Mouse (Mus musculus): ENCODE data around the gene Ubac2.

Ubac2 gene

DNA sequence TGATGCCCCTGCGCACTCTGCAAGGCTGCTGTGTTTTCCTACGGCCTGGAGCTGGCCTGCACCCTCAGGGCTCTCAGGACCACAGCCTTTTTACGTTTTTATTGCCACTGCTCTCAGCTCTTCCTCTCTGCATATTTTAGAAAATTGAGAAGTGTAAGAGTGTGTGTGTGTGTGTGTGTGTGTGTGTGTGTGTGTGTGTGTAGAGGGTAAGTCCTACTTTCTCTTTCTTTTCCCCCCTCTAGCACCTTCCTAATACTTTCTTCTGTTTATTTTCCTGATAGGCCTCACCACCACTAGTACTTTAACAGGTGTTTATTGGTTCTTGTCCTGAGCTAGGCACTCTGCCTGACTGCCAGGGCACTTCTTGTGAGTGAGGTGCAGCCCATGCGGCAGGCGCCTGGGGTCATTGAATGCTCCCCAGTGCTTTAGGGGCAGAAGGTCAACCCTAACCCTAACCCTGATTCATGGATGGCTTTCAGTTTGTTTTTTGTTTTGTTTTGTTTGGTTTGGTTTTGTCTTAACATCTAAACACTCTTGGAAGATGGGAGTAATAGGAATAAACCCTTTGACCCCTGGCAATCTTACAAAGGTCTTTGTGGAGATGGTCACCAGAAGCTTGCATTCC, 16.2 kb downstream of the Ubac2 start:
- no peak for DNase-seq (ENCODE audit: low spot score in 2 of 2)

DNA sequence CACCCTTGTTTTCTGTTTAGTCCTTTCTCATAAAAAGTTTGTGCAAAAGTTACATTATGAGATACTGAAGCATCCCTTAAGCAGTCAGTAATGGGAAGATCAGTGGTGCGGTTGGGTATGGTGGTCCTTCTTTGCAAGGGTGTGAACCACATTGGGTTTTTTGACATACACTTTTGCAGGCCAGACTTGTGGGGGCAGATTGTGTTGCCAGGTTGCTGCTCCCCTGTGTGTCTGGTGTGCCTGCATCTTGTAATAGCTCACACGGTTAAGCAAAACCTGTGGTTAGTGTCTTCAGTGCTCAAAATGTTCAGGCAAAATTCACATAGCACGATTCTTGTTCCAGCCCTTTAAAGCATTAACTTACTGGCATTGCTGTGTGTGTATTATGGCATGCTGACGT, 16.9 kb downstream of the Ubac2 start:
- no peak for DNase-seq (ENCODE audit: low spot score in 2 of 2)

DNA sequence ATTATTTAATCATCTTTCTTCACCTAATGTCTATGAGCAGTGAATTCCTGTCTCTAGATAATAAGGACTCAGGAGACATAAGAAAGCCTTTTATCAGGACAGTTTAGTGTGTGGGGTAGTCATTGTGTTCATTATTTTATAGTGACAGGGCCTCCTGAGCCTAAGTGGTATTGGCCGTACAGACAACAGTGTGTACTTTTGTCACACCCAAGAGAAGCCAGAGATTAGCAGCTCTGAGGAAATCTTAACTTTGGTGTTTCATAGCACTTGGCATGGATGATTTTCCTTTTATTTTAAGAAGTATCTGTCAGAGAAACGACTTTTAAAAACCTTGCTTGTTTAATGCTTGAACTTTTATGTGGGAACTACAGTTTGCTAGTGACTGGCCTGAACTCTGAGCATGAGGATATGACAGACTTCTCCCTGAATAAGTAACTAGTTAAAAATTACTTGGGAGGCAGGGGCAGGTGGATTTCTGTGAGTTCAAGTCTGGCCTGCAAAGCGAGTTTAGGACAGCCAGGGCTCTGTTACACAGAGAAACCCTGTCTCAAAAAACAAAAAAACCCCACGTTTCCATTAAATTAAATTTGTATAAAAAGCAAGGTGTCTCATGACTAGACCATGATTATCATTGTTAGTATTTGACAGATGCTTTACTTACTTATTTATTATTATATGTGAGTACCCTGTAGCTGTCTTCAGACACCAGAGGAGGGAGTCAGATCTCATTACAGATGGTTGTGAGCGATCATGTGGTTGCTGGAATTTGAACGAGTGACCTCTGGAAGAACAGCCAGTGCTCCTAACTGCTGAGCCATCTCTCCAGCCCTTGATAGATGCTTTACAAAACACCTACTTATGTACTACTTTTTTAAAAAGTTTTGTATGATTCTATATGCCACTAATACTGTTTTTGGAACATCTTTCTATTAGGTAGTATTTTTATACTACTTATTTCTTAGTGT, 18.0 kb downstream of the Ubac2 start:
- no peak for DNase-seq (ENCODE audit: low spot score in 2 of 2)

DNA sequence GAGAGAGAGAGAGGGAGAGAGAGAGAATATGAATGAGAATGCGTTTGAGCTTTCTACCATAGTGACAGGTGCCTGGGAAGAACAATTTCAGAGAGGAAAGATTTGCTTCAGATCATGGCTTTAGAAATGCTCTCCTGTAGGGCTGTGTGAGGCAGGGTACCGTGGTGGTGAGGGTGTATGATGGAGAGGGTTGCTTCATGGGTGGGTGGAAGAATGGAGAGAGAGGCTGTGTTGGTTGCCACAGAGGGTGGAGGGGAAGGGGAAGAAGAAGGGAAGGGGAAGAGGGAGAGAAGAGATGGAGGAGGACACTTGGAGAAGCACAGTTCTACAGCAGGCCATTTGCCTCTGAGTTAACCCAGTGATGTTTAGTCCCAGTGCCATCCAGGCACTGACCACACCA, 19.4 kb downstream of the Ubac2 start:
- no peak for DNase-seq (ENCODE audit: low spot score in 2 of 2)

DNA sequence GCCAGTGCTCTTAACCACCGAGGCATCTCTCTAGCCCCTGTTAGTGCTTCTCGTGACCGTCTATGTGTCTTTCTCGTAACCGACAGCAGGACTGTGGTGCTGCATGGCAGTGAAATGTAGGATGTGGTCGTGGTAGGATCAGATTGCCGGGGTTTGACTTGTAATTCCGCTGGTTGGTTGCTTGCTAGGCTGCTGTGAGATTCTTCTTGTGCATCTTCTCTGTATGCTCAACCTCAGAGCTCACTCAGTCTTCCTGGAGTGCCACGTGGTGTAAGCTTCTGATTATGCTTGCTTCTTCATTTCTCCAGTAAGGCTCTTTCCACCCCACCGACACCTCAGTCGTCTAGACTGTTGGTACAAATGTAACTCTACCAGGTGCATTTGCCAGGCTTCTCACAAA, 20.1 kb downstream of the Ubac2 start:
- DNase-seq (ENCODE audit: low spot score in 2 of 2) = no peak

DNA sequence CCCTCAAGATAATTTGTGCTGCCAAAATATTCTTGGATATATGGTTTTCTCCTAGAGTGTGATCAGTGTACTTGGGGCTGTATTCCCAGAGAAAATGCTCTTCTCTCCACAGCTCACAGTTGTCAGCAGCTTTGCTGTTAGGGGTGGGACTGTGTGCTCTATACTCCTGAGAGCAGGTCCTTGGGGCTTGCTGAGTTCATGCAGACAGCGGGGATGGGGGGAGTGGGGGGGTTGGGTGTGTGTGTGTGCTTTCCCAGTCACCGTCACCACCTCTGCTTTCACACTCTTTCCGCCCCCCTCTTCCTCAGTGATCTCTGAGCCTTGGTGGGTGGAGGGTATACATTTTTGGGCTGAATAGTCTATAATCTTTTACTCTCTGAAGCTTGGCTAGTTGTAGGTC, 20.7 kb downstream of the Ubac2 start:
- no peak for DNase-seq (ENCODE audit: low spot score in 2 of 2)

DNA sequence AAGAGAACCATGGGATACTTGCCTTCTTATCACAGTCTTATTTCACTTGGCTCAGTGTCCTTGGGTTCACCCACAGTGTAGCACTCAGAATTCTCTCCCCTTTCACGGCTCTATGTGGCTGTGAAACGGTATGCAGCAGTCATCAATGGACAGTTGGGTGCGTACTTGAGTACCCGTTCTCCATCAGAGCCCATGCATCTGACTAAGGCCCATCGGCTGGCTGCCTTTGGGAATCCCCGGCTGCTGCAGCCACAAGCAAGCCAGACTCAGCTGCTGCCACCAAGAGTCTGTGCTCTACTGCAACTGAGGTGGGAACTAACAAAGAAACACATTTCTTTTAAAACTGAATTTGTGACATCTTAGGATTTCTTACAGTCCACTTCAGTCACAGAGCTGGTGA, 23.1 kb downstream of the Ubac2 start:
- DNase-seq (ENCODE audit: low spot score in 2 of 2) = no peak

DNA sequence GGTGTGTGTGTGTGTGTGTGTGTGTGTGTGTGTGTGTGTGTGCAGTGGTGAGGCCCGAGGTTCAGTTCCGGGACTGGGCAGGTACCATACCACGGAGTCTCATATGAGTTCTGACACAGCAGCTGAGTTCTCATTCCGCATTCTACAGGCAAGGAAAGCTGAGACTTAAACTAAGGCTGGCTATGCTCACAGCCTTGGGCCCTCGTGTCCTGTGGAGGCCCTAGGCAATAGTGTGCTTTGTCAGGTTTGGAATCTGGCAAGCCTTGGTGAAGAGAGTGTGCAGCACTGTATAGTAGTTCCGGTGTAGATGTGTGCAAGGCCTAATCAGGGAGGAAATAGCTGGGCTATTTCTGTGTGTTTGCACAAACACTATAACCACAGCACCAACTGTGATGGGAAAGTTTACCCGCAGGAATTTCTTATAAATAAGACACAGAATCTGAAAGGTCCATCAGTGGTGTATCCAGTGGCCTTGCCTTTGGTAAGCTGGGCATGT, 25.0 kb downstream of the Ubac2 start:
- no peak for DNase-seq (ENCODE audit: low spot score in 2 of 2)

DNA sequence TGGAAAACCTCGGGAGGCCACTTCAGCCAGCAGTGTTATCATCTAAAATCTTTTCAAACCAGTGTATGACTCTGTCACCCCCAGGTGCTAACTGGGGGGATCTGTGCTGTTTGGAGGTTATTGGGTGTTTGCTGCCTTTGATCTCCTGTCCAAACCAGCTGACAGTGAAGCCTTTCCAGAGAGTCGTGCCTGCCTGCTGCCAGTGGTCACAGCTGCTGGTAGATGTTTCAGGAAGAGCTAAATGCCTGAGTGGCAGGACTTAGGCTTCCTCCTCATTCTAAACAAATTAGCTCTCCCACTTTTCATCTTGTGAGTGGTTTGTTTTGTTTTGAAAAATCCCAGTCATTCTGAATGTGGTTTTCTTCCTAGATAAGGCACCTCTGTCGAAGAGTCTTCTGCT, 26.3 kb downstream of the Ubac2 start:
- DNase-seq (ENCODE audit: low spot score in 2 of 2) = no peak

DNA sequence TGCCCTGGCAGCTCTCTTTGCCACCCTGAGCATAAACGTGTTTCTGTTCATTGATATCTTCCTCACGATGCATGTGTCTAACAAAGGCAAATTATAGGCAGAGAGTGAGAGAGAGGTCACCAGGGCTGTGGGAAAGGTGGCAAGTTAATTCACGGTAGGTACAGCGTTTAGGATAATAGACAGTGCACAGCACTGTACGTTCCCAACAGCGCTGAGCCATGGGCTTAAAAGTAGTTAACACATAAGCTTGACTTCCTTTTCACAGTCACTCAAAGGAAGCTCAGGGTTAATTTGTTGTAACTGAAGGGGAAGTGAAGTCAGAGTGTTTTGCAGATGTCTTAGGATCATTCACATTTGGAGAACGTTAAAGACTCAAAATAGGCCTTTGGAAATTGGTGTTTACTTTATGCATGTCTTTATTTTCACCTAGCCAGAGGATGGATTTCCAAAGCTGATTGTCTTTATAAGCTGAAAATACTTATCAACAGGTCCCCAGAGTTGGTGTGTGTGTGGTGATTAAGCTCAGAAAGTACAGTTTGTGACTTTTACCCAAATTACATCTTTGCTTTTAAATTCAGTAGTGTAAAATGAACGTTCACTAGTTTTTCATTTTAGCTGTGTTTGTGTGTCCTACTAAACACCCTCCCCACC, 28.0 kb downstream of the Ubac2 start:
- DNase-seq (ENCODE audit: low spot score in 2 of 2) = no peak

DNA sequence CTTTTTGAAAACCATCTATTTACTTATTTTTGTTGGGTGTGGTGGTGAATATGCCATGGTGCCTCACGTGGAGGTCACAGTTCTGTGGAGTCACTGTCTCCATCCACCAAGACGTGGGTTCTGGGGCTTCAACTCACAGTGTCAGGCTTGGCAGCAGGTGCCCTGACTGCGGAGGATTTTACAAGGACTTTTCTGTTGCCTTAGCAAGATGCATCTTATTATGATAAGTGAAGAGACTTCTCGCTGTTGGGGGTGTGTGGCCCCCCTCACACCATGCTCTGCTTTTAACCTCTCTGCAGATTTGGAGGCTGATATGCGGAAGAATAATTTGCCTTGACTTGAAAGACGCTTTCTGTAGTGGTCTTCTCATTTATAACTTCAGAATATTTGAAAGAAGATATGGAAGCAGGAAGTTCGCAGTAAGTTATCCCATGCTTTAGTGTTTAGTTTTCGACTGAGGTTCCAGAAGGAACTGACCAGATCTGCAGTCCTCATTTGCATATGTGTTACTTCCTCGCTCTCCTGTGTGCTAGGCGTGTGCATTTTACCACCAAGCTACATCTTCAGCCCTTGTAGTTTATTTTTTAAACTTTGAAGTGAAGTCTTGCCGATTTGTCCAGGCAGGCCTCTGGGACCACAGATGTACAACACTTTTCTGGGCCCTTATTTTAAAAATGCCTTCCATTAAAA, 28.7 kb downstream of the Ubac2 start:
- DNase-seq (ENCODE audit: low spot score in 2 of 2) = no peak

DNA sequence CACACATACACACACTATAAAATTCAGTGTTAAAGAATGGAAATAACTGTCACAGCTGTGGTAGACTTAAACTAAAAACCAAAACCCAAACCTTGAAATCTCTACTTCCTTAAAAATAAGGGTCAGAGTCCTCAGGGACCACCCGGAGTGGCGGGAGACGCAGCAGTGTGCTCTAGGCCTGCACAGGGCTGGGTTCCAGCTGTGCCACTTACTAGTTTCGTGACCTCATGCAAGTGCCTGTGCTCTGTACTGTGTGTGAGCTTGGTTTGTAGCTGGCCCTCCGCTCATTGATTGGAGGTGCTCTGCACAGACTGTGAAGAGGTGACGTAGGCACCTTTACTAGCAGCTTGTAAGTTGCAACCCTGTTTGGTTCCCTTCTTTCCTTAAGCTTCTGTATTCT, 31.4 kb downstream of the Ubac2 start:
- DNase-seq (ENCODE audit: low spot score in 2 of 2) = no peak

DNA sequence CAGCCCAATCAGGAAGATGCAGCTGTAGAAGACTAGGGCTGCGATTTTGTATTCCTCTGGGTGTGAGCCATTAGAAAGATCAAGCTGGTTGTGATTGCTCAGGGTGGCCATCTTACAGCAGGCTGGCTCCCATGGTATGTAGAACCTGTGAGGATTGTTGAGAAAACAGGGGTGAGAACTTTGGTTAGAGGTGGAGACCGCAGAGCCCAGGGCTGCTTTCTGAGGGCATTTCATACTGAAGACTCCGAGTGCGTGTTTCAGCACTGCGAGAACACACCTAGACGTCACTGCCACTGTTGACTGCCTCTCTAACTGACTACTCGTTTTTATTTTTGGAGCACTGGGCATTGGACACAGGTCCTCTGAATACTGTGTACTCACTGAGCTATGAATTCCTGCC, 34.1 kb downstream of the Ubac2 start:
- DNase-seq (ENCODE audit: low spot score in 2 of 2) = no peak

DNA sequence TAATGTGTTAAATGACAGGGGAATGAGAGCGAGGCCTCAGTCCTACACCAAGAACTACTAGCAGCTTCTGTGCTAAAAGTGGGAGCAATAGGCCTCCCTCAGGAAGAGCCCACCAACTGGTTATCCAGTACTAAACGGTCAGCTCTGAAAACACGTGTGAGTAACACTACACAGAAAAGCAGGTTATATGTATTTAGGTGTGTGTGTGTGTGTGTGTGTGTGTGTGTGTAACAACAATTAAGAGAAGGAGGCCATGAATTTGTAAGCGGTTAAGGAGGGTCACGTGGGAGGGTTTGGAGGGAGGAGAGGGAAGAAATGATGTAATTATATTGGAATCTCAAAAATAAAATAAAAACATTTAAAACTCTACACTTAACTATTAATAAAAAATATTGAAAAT, 36.7 kb downstream of the Ubac2 start:
- DNase-seq (ENCODE audit: low spot score in 2 of 2) = no peak

DNA sequence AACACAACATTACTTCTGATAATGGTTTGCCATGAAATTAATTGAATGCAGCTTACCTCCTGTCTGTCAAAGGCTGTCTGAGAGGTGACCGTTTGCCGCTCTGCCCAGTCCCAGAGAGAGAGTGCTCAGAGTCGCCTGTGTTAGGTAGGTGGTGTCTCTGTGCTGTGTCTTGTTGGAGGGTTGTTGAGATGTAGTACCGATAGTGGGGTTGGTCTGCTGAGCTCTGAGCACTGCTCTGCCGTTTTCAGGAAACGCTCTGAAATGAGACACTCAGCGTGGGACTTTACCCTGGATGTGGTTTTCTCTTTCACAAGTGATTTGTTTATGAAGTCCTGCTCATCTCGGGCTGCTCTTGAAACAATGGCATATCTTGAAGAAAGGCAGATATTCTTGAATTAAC, 37.2 kb downstream of the Ubac2 start, which contains the start of gene Gpr18:
Gene Gpr18 (minus strand): TSS at position 161 of the 400 bp plus-strand sequence.
- DNase-seq (ENCODE audit: low spot score in 2 of 2) = peak in 1 of 2 experiments; percentile 64

DNA sequence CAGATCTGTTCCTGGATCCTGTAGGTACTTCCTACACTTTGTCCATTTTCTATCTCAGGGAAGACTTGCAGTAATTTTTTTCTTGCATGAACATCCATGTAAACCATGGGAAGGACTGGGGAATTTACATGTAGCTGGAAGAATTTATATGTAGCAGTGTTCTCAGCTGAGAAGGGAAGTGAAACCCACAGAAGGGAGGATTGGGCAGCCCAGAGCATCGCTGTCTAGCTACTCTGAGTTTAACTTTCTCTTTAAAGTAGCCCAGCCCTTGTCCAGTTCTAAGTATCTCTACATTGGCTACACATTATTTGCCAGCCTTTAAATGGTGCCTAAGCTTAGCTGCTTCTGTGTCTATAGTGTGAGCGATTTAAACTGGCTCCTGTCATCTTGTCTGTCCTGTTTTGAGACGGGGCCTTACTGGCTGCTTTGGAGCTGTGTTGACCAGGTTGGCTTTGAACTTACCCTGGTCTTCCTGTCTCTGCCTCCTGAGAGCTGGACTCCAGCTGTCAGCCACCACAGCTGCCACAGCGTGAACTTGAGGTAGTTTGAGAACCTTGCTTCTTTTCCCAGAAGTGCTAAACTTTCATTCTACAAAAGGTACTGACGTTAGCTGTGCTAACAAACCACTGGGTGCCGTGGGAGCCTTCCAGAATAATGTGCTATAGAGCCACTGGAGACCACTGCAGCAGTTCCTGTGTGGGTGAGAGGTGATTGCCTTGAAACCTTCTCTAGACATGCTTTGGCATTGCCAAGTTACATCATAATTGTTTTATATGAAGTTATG, 38.1 kb downstream of the Ubac2 start:
- DNase-seq (ENCODE audit: low spot score in 2 of 2) = no peak

DNA sequence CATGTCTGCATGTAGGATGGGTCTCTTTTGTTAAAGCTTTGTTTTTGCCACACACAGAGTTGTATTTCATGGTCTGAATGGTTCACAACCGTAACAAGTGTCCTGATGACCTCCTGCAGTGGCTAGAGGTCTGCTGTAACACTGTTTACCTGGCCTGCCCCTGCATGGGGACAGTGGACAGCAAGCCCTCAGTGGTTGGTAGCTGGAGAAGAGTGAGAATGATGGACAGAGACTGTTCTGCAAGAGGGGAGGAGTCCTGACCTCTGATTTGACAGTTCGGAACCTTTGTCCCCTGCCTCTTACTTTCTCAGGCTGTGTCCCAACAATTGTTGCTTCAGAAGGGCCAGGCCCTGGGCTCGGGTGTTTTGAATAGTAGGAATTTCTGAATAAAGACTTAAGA, 39.8 kb downstream of the Ubac2 start:
- DNase-seq (ENCODE audit: low spot score in 2 of 2) = peak in 1 of 2 experiments; percentile 7

DNA sequence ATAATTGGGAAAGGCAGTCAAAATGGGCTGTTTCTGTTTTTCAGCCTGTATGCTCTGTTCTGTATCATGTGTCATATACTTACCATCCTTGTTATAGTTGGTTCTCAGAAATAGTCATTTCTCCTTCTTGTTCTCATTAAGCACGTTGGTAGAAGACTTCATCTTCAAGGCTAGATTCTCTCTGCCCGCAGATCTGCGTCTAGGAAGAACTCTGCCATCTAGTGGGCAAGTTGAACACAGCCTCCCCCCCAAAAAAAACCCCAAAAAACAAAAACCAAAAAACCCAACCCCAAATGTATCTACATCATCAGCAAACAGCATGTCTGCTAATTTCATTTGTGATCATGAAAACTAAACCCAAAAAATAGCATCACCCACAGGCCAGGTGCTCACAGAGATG, 41.3 kb downstream of the Ubac2 start:
- peak in 1 of 2 experiments; percentile 31 for DNase-seq (ENCODE audit: low spot score in 2 of 2)

DNA sequence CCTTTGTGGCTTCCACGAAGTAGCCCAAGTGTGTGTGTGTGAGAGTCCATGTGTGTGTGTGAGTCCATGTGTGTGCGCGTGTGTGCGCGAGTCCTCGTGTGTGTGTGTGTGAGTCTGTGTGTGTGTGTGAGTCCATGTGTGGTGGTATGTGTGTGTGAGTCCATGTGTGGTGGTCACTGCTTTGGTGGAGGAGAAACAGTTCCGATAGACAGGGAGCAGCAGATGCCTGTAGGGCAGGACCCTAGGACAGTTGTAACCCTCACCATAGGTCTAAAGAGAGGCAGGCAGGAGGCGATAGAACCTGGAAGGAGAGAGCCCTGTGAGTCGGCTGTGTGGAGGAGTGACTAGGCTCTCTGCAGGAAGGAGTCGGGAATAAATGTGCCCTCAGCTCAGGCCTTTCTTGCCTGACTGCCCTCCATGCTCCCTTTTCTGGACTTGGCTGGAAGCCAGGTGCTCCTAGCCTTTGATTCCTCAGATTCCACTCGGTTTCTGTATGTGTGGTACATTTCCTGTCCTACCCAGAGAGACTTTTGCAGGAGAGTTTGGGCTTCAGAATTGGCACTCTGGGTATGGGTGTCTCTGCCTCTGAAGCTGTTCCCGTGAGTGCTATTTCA, 42.2 kb downstream of the Ubac2 start:
- DNase-seq (ENCODE audit: low spot score in 2 of 2) = peak in 1 of 2 experiments; percentile 18

DNA sequence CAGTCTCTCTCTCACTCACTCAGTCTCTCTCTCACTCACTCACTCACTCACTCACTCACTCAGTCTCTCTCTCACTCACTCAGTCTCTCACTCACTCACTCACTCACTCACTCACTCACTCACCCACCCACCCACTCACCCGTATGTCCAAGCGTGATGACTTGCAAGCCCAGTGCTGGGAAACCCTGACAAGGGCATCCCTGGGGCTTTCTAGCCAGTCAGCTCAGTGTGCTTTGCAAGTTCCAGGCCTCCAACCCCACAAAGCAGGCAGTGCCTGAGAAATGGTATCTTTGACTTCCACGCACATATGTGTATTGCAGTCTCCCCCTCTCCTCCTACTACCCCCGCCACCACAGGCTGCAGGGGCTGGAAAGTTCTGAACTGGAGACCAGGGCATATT, 43.6 kb downstream of the Ubac2 start:
- DNase-seq (ENCODE audit: low spot score in 2 of 2) = peak in 1 of 2 experiments; percentile 6

DNA sequence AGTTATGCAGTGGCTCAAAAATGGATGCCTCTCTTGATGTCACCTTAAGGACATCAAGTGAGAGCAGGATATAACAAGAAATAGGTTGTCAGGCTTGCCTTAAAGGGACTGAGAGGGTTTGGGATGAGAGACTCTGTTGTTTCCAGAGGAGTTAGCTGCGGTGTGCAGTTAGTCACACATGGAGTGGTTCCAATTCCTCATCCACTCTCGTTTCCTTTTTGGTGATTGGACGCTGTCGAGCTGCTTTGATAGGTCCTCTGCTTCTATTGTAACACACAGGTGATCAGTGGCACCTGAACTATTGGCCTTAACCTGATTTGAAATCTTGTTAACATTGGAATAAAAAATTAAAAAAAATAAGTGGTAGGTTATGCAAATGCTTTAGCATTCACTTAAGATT, 44.3 kb downstream of the Ubac2 start:
- DNase-seq (ENCODE audit: low spot score in 2 of 2) = no peak

Data from spleen, postnatal 10 days (tissue).